Mouse (Mus musculus) CH12.LX (cell line): ENCODE data around the gene Ap1s1. TPM values are rescaled to one million over a fixed set of nuclear protein-coding genes. Genes with fewer than 3 reads are reported as not detected.

Source experiments
- DNase-seq: peaks from one replicate; pipeline ENCODE4 v3.0.0-alpha.2; 2013; ENCODE audit errors: extremely low read depth
- H3K27ac ChIP-seq: 2 replicates; pipeline ENCODE4 v1.5.1; 2012; ENCODE audit warnings: low read depth, mild to moderate bottlenecking, control low read depth, moderate library complexity; ENCODE audit not compliant: insufficient read depth
- H3K27me3 ChIP-seq: replicated peaks from 2 replicates; pipeline ENCODE3; 2012; ENCODE audit warnings: inconsistent platforms
- H3K36me3 ChIP-seq, 2 experiments: replicated peaks in 1 of 2; 2 replicates each; pipeline versions ENCODE3 to v1.6.1; 2012; ENCODE audit warnings: inconsistent platforms in 1 of 2, low read length in 1 of 2, mild to moderate bottlenecking in 1 of 2, mixed read lengths in 1 of 2, moderate library complexity in 1 of 2; ENCODE audit not compliant: control insufficient read depth in 1 of 2, insufficient read depth in 1 of 2
- H3K4me1 ChIP-seq, 2 experiments: 2 replicates each; pipeline ENCODE4 v1.6.1; 2012; ENCODE audit warnings: inconsistent platforms in 1 of 2, moderate library complexity in 1 of 2; ENCODE audit not compliant: insufficient read depth in 2 of 2, control insufficient read depth in 1 of 2
- H3K4me2 ChIP-seq: 2 replicates; pipeline ENCODE4 v1.6.1; 2012; ENCODE audit warnings: low read depth, mild to moderate bottlenecking, control low read depth; ENCODE audit not compliant: poor library complexity, insufficient read depth, severe bottlenecking
- H3K4me3 ChIP-seq, 3 experiments: fragments of 150-350 bp in 1 of 3; sonication (generic) in 1 of 3; replicated peaks in 1 of 3; 2 replicates each; pipeline versions ENCODE3 to v1.5.1; 2011 to 2012; ENCODE audit warnings: low read depth in 2 of 3, low read length in 2 of 3, mild to moderate bottlenecking in 2 of 3, moderate library complexity in 2 of 3, control low read depth in 1 of 3, improper control_type of control experiment in 1 of 3, inconsistent platforms in 1 of 3, mixed read lengths in 1 of 3; ENCODE audit not compliant: poor library complexity in 1 of 3
- H3K79me2 ChIP-seq: replicated peaks from 2 replicates; pipeline ENCODE4 v1.6.1; 2012; ENCODE audit warnings: mild to moderate bottlenecking, moderate library complexity; ENCODE audit not compliant: control insufficient read depth, poor library complexity, insufficient read depth, severe bottlenecking; ENCODE audit errors: extremely low read depth
- H3K9ac ChIP-seq: 2 replicates; pipeline ENCODE4 v1.6.1; 2012; ENCODE audit warnings: low read depth, mild to moderate bottlenecking, control low read depth, moderate library complexity; ENCODE audit not compliant: insufficient read depth
- H3K9me3 ChIP-seq: replicated peaks from 2 replicates; pipeline ENCODE3; 2012; ENCODE audit warnings: low read length, inconsistent platforms, mixed read lengths
- CHD1 ChIP-seq: IDR thresholded peaks from 2 replicates; pipeline ENCODE4 v1.6.1; 2012; ENCODE audit warnings: low read depth, low read length, improper control_type of control experiment, inconsistent platforms
- E2F4 ChIP-seq: IDR thresholded peaks from 2 replicates; pipeline ENCODE4 v1.6.1; 2011; ENCODE audit warnings: low read depth, low read length, improper control_type of control experiment; ENCODE audit not compliant: insufficient replicate concordance
- EP300 ChIP-seq: IDR thresholded peaks from 2 replicates; pipeline ENCODE4 v1.6.1; 2011; ENCODE audit warnings: low read length, improper control_type of control experiment
- GABPA ChIP-seq: IDR thresholded peaks from 2 replicates; pipeline ENCODE4 v1.6.1; 2012; ENCODE audit warnings: low read depth, low read length, improper control_type of control experiment, inconsistent platforms; ENCODE audit not compliant: insufficient replicate concordance
- HCFC1 ChIP-seq: IDR thresholded peaks from 2 replicates; pipeline ENCODE4 v1.6.1; 2012; ENCODE audit warnings: low read depth, mild to moderate bottlenecking, inconsistent platforms, low read length, improper control_type of control experiment
- JUN ChIP-seq: IDR thresholded peaks from 2 replicates; pipeline ENCODE4 v1.6.1; 2011; ENCODE audit warnings: low read depth, mild to moderate bottlenecking, low read length, improper control_type of control experiment, moderate library complexity; ENCODE audit not compliant: insufficient read depth
- KAT2A ChIP-seq: IDR thresholded peaks from 2 replicates; pipeline ENCODE4 v1.6.1; 2012; ENCODE audit warnings: low read length, improper control_type of control experiment, inconsistent platforms; ENCODE audit not compliant: insufficient replicate concordance
- MAFK ChIP-seq: IDR thresholded peaks from 2 replicates; pipeline ENCODE4 v1.6.1; 2011; ENCODE audit warnings: low read length, improper control_type of control experiment; ENCODE audit not compliant: insufficient replicate concordance
- MAX ChIP-seq: IDR thresholded peaks from 2 replicates; pipeline ENCODE4 v1.6.1; 2011; ENCODE audit warnings: low read length, improper control_type of control experiment
- MAZ ChIP-seq: IDR thresholded peaks from 2 replicates; pipeline ENCODE4 v1.6.1; 2012; ENCODE audit warnings: low read depth, mild to moderate bottlenecking, inconsistent platforms, low read length, improper control_type of control experiment, moderate library complexity
- MEF2A ChIP-seq: IDR thresholded peaks from 2 replicates; pipeline ENCODE4 v1.6.1; 2014; ENCODE audit warnings: low read depth, mild to moderate bottlenecking, inconsistent platforms, low read length, improper control_type of control experiment, borderline replicate concordance
- MYC ChIP-seq: IDR thresholded peaks from 2 replicates; pipeline ENCODE4 v1.6.1; 2011; ENCODE audit warnings: low read depth, mild to moderate bottlenecking, improper control_type of control experiment, low read length
- NELFE ChIP-seq: IDR thresholded peaks from 2 replicates; pipeline ENCODE4 v1.6.1; 2011; ENCODE audit warnings: low read depth, low read length, improper control_type of control experiment
- NRF1 ChIP-seq: IDR thresholded peaks from 2 replicates; pipeline ENCODE4 v1.6.1; 2014; ENCODE audit warnings: low read depth, mild to moderate bottlenecking, inconsistent platforms, low read length, improper control_type of control experiment, moderate library complexity
- PAX5 ChIP-seq: IDR thresholded peaks from 2 replicates; pipeline ENCODE4 v1.6.1; 2012; ENCODE audit warnings: low read length, inconsistent platforms, mixed read lengths
- POLR2AphosphoS2 ChIP-seq: IDR thresholded peaks from 2 replicates; pipeline ENCODE4 v1.6.1; 2011; ENCODE audit warnings: low read depth, low read length, improper control_type of control experiment
- TBP ChIP-seq: conservative IDR thresholded peaks from 2 replicates; pipeline ENCODE4 v1.6.1; 2011; ENCODE audit warnings: low read depth, low read length, improper control_type of control experiment
- TCF12 ChIP-seq: IDR thresholded peaks from 2 replicates; pipeline ENCODE4 v1.6.1; 2014; ENCODE audit warnings: low read depth, mild to moderate bottlenecking, inconsistent platforms, low read length, improper control_type of control experiment
- ZMIZ1 ChIP-seq: IDR thresholded peaks from 2 replicates; pipeline ENCODE4 v1.6.1; 2012; ENCODE audit warnings: low read depth, mild to moderate bottlenecking, inconsistent platforms, low read length, improper control_type of control experiment
- dilution Hi-C: fragments of 300-500 bp; cut with MboI; formaldehyde crosslinking; loops from 2 replicates; pipeline ENCODE4 v1.14.3; 2020; ENCODE audit warnings: low sequenced_read_pairs; ENCODE audit not compliant: extremely low pct_unique_long_range_greater_than_20kb, extremely low pct_ligation_motif_present
- in situ Hi-C: fragments of 300-500 bp; cut with MboI; formaldehyde crosslinking; loops from 3 replicates; pipeline ENCODE4 v1.14.3; 2019; ENCODE audit warnings: low sequenced_read_pairs, low pct_ligation_motif_present, low pct_unique_long_range_greater_than_20kb, mixed read lengths
- polyA plus RNA-seq: library from polyadenylated mRNA; unstranded; fragments of >175 nt; gene quantifications from 2 replicates; pipeline ENCODE4 v1.2.1, GENCODE M21; 2012; ENCODE audit warnings: low read depth; ENCODE audit not compliant: insufficient read length
- total RNA-seq, 2 experiments: library from RNA; depleted of rRNA; stranded (reverse); fragments of 300-350 nt in 1 of 2; fragments of >200 nt in 1 of 2; gene quantifications; 2 replicates each; pipeline ENCODE4 v1.2.3; 2012 to 2014

The Ap1s1 gene
- total and polyA plus RNA-seq, 3 experiments = 68.0 to 102 (median 98.8) TPM

GRCm38 (mm10) chr5:137085021-137085420 is 39.1 kb upstream of the Ap1s1 start:
- H3K27me3 ChIP-seq = peaks cover 27% of the 10 kb centered on the region
- H3K79me2 ChIP-seq = no peaks in the 10 kb centered on the region
- dilution Hi-C loops = no loop called here
- H3K36me3 ChIP-seq = no peaks in the 10 kb centered on the region
- no peak overlapping the region for H3K27ac ChIP-seq
- H3K4me3 ChIP-seq = no peak overlapping the region
- no peak for DNase-seq
- H3K9ac ChIP-seq = no peak overlapping the region
- no peak for TF ChIP-seq MAX
- TF ChIP-seq, all 38 proteins: peak for 0
- peaks cover 19% of the 10 kb centered on the region for H3K9me3 ChIP-seq
- no peak overlapping the region for H3K4me2 ChIP-seq
- in situ Hi-C loops = no loop called here
- no peaks in the 10 kb centered on the region for H3K4me1 ChIP-seq

GRCm38 (mm10) chr5:137083051-137083450 is 37.1 kb upstream of the Ap1s1 start:
- Histone ChIP-seq H3K4me3 (no peak overlapping the region), H3K79me2 (no peaks in the 10 kb centered on the region), H3K9ac (no peak overlapping the region), H3K27me3 (peaks cover 33% of the 10 kb centered on the region), H3K36me3 (no peaks in the 10 kb centered on the region), H3K4me2 (no peak overlapping the region), H3K27ac (no peak overlapping the region), H3K4me1 (no peaks in the 10 kb centered on the region), H3K9me3 (peaks cover 19% of the 10 kb centered on the region)
- TF ChIP-seq MEF2A (no peak), MAX (no peak), JUN (no peak), KAT2A (no peak), TBP (no peak), GABPA (no peak), EP300 (no peak), CHD1 (no peak), MAFK (no peak), TCF12 (no peak), PAX5 (no peak), E2F4 (no peak), ZMIZ1 (no peak), POLR2AphosphoS2 (no peak), NELFE (no peak), NRF1 (no peak), MAZ (no peak), HCFC1 (no peak), MYC (no peak)
- dilution Hi-C loops (no loop called here), in situ Hi-C loops (no loop called here)
- no peak for DNase-seq
